Mouse (Mus musculus): ENCODE measurements at regions not wholly inside any gene's neighbourhood (a gene's known extent, or its start where the extent isn't known, plus 50 kb on each side); places are given as distances from the start of the nearest gene placed in this dataset.
A peak's percentile ranks its signal among the peaks of the same experiment; 100 is the strongest.

DNA sequence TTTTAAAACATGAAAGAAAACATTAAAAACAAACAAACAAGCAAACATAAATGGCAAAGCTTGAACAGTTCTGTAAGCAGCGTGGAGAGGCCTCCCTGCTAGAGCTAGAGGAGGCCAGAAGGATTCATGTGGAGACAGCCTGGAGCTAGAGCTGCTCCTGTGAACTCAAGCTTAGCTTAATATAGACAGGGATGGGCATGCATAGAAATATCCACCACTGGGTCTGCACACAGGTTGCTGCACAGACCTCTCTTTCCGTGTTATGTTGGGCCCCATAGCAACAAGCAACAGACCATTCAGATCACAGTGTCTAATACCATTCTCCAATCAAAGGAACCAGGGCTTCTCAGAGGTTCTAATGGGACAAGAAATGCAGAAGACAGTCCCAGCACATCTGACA lies 122.9 kb upstream of the Magi3 start:
- DNase-seq (ENCODE audit: low read depth, low spot score) = no peak

GRCm38 (mm10) chr3:104342220-104342619 lies 122.0 kb upstream of the Magi3 start:
- DNase-seq (ENCODE audit: low read depth, low spot score) = peak; percentile 96

GRCm38 (mm10) chr3:104340331-104340730 lies 120.2 kb upstream of the Magi3 start:
- no peak for DNase-seq (ENCODE audit: low read depth, low spot score)

GRCm38 (mm10) chr3:104336867-104337266 lies 116.7 kb upstream of the Magi3 start:
- no peak for DNase-seq (ENCODE audit: low read depth, low spot score)

GRCm38 (mm10) chr3:104336308-104336707 lies 116.1 kb upstream of the Magi3 start:
- DNase-seq (ENCODE audit: low read depth, low spot score) = no peak

DNA sequence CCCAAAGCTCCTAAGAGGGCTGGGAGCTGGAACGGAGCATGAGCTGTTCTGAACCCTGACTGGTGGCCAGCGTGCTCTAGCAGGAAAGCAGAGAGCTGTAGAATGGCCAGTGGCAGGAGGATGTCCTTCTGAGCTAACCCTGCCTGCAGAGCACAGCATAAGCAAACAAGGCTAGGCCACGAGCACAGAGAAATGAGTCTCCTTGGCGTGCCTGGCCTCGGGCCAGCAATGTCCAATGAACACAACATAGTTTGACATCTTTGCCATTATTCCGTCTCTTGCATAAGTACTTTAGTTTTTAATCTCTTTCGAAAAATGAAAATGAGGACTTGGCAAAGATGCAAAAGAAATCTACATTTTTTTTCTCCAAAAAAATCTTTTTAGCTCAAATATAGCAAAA lies 114.6 kb upstream of the Magi3 start:
- DNase-seq (ENCODE audit: low read depth, low spot score) = no peak

DNA sequence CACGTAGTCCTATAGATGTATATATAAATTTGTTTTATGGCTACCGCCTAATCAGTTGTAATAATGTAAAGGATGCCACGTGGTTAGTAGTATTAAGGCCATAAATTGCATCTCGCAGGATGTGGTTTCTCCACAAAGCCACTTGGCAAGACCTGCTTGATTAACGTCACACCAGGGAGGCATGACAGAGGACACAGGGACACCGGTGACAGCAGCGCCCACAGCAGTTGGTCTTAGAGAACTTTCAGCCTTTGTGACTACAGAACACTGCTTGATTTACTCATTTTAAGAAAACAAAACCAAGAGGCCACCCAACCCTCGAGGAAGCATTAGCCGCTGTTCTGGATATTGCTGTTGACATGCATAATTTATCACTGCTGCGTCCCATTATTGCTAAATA lies 113.2 kb upstream of the Magi3 start:
- no peak for DNase-seq (ENCODE audit: low read depth, low spot score)

DNA sequence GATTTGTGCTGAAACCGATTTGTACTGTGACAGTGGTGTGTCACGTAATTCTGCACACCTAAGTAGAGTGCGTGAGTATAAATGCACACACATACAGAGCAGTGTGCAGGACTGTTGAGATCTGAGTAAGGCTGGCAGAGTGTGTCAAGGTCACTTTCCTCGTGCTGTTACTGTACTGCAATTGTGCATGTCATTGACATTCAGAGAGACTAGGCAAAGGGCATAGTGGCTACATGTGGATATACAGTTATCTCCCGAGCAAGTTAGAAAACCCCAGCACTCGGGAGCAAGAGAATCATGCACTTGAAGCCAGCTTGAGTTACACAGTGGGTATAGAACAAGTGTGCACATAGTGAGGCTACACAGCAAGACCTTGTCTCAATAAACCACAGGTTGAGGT lies 110.5 kb upstream of the Magi3 start:
- DNase-seq (ENCODE audit: low read depth, low spot score) = no peak

DNA sequence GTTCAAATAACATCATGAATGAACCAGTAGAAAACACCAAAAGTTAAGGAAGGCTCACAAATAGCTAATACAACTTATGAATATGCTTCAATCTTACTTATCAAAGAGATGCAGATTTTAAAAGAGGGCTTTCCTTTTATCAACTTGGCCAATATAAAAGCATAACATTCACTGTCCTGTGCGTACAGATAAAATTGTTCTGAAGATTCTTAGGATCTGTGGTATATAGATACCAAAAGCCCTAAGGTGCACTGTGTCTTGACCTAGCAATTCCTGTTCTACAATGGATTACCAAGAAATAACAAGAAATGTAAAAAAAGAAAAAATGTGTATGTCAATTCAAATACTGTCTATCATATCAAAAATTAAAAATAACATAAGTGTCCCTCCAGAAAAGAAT lies 107.7 kb upstream of the Magi3 start:
- DNase-seq (ENCODE audit: low read depth, low spot score) = no peak

GRCm38 (mm10) chr3:104327034-104327729 lies 107.0 kb upstream of the Magi3 start:
- DNase-seq (ENCODE audit: low read depth, low spot score) = no peak

DNA sequence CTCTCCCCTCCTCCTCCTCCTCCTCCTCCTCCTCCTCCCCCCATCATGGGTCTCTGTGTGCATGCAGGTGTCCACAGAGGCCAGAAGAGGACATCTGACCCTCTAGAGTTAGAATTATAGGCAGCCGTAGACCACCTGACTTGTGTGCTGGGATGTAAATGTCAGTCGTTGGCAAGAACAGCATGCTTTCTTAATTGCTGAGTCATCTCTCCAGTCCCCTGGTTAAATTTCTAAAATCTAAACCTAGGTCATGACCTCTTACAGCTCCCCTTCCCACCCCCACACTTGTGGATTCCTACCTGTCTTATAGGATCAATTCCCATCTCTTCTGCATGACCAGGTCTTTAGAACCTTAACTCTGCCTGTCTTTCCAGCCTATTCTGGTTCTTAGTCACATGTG lies 102.4 kb upstream of the Magi3 start:
- no peak for DNase-seq (ENCODE audit: low read depth, low spot score)

GRCm38 (mm10) chr3:104320404-104320803 lies 100.2 kb upstream of the Magi3 start:
- peak; percentile 93 for DNase-seq (ENCODE audit: low read depth, low spot score)

- DNase-seq (ENCODE audit: low read depth, low spot score) = peak; percentile 39
These were observed 99.2 kb upstream of the Magi3 start for GRCm38 (mm10) chr3:104319377-104319776.

DNA sequence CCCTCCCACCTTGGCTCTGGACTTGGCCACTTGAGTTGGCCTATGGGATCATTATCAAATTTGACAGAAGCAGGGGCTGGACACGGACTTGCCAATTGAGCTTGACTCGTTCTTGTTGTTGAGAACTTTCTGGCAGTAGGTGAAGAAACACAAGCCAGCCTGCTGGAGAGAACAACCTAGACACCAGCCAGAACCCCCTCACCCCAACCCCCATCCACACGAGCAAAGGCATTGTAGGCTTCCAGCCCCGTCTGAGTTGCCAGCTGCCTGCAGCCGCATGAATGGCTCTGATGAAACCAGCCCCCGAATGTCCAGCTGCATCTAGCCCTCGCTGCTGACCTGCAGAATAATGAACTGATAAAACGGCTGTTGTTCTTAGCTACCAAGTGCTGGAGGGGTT lies 98.7 kb upstream of the Magi3 start:
- DNase-seq (ENCODE audit: low read depth, low spot score) = no peak

DNA sequence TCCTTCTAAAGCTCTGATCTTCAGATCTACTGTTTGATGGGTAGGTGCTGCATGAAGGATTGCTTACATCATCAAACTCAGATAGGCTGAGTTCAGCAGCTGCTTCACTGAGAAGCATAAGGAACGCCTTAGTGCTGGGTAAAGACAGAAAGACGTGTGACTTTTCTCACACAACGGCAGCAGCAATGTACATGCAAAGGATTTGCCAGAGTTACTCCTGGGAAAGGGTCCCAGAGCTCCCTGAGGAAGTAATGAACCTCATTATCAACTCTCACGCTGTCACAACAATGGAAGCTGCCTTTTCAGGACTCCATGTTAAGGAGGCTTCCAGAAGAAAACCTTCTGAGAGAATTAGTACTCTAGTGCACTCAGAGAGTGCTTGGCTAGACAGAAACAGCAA lies 97.4 kb upstream of the Magi3 start:
- DNase-seq (ENCODE audit: low read depth, low spot score) = no peak

DNA sequence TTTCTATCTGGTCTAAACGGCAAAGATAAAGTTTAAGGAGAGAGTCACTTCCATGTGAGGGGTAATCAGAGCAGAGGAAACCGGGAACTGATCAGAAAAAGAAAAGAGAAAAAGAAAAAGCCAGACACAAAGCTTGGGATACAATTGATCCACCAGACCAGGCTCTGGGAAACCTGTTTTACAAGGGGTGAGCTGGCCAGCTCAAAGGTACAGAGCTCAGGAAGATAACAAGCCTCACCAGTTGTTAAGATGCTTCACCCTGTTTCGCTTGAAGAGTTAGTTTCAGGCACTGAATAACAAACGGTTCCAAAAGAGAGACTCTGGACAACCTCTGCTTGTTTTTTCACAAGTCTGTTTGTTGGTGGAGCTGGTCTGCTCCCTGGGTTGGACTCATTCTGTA lies 92.9 kb upstream of the Magi3 start:
- DNase-seq (ENCODE audit: low read depth, low spot score) = no peak

DNA sequence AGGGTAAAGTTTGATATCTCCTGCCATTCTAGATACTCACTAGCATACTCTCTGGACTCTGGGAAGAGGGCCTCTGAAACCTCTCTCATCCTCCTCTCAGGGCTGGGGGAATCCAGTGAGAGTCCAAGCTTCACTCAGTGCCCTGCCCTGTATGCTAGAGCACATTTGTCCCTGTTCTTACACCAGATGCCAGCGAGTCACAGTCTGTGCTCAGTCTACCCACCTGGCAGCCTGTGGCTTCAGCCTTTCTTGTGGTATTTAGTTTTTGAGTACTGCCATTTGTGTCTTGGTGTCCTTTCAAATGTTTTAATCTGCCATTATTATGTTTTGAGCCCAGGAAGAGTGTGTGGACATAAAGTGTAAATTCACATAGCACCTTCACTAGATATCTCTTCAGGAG lies 86.8 kb upstream of the Magi3 start:
- DNase-seq (ENCODE audit: low read depth, low spot score) = no peak

GRCm38 (mm10) chr3:104305904-104306563 lies 85.9 kb upstream of the Magi3 start:
- DNase-seq (ENCODE audit: low read depth, low spot score) = no peak

- no peak for DNase-seq (ENCODE audit: low read depth, low spot score)
These were observed 83.4 kb upstream of the Magi3 start for GRCm38 (mm10) chr3:104303577-104303976.

GRCm38 (mm10) chr3:104300201-104300600 lies 80.0 kb upstream of the Magi3 start:
- no peak for DNase-seq (ENCODE audit: low read depth, low spot score)

DNA sequence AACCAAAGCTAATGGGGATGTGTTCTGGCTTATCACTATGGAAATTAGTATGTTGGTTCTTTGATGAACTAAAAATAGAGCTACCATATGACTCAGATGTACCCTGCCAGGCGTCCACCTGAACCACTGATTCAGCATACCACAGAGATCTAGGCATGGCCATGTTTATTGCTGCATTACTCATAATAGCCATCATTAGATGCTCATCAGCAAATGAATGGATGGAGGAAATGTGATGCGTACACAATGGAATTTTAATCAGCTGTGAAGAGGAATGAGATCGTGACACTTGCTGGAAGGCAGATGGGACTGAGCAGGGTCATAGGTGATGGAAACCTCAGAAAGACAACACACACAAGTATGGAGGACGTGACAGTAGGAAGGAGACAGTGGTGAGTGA lies 78.7 kb upstream of the Magi3 start:
- peak; percentile 65 for DNase-seq (ENCODE audit: low read depth, low spot score)

- DNase-seq (ENCODE audit: low read depth, low spot score) = no peak
These were observed 78.2 kb upstream of the Magi3 start for GRCm38 (mm10) chr3:104298409-104298808.

GRCm38 (mm10) chr3:104297112-104297511 lies 76.9 kb upstream of the Magi3 start:
- DNase-seq (ENCODE audit: low read depth, low spot score) = no peak

DNA sequence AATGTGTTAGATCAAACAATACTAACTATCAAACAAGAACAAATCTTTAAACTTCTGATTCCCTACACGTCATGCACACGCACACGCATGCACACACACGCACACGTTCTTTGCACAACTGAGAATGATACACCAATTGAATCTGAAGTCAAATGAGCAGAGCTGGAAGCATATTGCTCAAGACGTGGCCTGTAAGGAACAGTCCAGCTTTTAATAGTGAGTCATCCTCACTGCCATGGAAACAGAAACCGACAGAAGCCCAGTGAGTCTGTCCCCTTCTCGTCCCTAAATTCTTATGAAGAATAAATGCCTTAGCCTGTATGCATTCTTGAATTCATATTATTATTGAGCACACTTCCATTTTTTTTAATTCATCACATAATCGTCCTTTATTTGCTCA lies 75.7 kb upstream of the Magi3 start:
- peak; percentile 84 for DNase-seq (ENCODE audit: low read depth, low spot score)

All from 3T3-L1 (cell line).